Mouse (Mus musculus): ENCODE results near the gene Tnfrsf13c.

Gene Tnfrsf13c

DNA sequence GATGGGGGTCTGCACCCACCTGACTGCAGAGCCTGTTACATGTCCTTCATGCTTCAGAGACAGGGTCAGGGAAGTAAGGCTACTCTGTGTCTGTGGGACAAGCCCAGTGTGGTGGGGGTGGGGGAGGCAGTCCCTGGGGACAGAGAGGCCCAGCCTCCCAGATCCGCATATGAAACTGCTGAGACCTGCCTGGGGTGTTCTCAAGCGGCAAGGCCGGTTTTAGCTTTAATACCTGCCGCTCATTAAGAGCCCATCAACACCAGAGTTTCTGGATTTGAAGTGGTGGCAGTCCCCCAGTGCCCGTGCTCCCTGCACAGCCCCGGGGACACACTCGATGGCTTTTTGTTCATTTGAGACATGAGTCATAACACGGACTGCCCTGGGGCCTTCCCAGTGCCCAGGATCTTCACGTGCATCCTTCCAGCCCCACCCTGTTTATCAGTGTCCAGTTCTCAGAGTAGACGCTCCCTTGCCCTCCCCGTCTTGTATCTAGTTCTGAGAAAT, 5.4 kb upstream of the Tnfrsf13c start:
- DNase-seq (ENCODE audit: low spot score): no peak

DNA sequence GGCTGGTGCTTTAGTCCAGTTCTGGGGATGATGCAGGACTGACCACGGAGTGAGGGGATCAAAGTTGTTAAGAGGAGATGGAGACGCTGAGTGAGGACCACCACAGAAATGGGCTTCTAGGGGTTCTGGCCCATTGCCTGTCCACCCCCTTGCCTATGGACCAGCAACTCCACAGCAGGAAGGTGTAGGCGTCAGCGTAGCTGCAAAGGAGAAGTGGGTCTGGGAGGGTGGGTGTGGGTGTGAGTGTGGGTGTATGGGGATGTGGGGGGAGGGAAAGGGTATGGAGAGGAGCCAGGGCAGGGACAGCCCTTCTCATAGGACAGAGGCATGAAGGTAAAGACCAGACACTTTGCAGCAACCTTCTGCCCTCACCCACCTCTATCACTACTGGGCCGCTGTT, 1.6 kb upstream of the Tnfrsf13c start:
- DNase-seq (ENCODE audit: low spot score): no peak

DNA sequence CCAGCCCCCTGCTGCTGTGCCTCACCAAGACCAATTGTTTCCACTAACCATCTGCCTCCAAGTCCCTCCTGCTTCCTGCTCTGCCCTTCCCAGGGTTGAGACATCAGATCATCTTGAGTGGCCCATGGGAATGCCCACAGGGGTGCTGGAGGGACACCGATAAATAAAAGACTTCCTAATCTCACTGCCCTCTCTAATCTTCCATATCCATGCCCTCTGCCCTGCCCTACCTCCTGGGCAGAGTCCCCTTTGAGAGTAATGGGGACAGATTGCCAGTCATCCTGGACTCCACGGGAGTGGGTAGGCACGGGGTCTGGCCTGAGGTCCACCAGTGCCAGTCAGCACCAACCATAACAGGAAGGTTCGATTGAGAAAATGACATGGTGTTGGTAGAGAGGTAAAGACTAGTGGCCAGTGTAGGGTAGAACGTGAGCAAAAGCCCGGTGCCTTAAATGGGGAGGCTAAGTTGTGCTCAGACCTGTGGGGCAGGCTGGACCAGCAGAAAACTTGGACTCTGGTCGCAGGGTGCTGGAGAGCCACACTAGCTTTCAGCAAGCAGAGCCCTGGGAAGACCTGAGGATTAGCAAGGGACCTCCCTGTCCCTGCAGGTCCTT, 540 bp upstream of the Tnfrsf13c start:
- no peak for DNase-seq (ENCODE audit: low spot score)

DNA sequence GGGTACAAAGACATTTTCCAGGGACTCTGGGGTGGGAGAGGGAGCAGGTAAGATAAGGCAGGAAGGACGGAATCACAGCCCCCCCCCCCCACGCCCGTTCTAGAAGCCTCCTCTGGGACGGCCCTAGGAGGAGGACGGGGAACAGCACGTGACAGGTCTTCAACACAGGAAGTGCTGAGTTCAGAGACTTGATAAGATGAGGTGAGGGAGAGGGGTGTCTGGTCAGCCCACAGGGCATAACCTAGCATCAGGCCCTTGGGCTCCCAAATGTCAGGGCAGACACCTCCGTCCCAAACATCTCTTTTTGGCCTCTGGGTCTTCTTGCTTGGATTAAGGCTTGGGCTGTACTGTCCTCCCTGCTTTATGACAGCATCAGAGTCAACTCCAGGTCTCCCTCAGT, 918 bp downstream of the Tnfrsf13c start:
- DNase-seq (ENCODE audit: low spot score): no peak

DNA sequence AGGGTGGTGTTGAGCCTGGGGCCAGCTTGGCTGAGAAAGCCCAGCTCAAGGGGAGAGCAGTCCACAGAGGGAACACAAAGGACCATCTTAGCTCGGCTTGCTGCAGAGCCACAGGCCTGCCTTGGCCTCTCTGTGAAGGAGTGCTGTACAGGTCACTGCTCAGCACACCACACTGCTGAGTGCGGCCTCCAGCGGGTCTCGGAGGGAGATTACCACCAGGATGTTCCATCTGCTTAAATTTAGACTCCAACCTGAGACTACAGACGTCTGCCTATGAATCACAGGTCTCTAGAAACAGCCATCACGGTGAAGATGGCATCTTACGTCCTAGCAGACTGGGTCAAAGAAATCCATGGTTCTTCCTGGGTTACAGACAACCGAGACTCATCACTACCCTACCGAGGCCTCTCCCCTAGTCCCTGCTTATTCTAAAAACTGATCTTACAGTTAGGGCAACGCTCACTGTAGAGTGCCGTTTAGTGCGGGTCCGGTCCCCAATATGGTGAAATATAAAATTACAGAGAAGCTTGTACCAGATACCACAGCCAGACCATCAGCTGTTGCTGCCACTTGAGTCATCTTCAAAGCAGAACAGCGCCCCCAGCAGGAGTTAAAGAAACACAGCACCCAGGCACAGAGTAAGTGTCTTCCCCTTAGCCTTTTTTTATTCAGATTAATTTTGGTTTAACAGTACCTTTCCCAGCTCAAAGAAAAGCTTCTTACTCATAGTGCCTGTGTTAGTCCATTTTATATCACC, 2.9 kb downstream of the Tnfrsf13c start:
- no peak for DNase-seq (ENCODE audit: low spot score)

DNA sequence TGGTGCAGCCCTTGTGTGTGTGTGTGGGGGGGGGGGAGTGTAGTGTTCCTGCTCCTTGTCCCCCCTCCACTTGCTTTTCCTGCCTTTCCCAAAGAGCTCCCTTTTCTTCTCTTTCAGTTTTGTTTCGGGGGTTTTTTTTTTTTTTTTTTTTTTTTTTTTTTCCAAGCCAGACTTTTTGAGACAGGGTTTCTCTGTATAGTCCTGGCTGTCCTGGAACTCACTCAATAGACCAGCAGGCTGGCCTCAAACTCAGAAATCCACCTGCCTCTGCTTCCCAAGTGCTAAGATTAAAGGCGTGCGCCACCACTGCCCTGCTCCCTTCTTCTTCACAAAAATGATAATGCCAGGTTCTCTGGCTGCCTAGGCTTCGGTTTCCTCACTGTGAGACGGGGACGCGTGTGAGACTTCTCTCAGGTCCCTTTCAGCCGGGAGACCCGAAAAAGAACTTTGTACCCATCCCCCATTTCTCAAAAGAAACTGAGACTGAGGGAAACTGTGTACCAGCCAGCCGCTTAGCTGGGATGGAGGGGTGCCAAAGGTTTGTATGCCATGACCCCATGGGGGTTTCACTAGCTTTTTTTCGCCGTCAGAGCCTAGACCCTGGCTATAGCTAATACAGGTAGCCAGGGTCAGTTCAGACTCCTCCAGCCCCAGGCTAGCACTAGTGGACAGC, 4.0 kb downstream of the Tnfrsf13c start:
- no peak for DNase-seq (ENCODE audit: low spot score)

DNA sequence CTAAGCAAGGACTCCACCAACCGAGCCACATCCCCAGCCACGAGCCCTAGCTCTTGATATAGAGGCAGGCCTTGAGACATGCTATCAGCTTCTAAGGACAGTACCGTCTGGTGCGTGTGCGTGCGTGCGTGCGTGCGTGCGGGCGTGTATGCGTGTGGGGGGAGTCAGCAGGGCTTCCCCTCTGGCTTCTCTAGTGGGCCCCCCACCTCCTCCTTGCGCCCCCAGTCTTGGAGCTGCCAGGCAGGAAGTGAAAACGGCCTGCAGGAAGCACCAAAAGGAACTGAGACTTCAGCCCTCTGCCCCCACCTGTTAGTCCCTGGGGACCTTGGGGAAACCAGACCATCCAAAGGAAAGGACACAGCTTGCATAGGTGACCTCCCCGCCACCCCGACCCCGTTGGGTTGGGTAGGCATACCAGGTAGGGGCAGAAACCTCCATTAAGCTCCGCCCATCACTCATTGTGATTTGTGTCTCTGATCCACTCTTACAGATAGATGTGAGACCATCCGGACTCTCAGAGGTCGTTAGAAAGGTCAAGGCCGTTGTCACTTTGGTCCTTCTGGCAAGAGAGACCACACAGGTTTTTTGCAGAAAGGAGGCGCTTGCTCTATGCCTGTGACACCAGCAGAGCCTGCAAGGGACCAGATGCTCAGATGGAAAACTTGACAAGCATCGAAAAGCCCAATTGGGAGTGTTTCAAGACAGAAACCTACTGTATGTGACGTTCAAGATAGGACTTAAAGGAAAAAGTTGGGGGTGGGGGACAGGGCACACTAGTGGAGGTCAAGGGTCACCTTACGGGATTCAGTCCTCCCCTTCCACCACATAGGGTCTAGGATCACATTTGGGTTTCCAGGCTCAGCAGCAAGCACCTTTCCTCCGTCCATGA, 5.1 kb downstream of the Tnfrsf13c start:
- DNase-seq (ENCODE audit: low spot score): no peak

DNA sequence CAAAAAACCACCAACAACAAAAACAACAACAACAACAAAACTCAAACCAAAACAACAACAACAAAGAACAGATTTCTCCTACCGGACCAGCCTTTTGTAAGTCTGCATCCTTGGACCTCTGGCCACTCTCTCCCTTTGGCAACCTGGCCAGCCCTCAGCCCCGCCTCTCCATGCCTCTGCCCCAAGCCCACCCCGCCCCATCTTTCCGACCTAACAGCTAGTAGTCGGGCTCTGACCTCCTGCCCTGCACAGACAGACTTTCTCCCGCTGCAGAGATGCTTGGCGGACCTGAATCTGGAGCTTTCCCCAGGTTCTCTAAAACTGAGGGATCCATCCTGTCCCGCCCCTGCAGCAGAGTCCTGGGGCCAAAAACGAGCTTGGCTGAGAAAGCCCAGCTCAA, 6.2 kb downstream of the Tnfrsf13c start:
- no peak for DNase-seq (ENCODE audit: low spot score)

DNA sequence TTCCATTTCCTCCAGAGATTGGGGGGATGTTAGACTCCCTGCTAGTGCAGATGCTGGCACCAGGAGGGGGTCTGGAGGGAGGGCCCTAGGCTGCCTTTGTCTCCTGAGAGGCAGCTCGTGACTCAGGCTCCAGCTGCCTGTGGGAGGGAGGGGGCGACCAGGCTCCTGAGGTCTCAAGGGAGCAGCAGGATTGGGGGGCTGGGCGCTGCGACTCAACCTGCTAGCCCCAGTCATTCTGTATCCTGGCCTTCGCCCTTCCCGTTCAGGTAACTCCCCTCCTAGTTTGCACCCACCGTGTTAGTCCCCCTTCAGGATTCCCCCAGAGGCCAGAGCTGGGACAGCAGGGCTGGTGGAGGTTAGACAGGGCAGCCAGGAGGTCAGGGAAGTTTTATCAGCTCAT, 7.1 kb downstream of the Tnfrsf13c start:
- DNase-seq (ENCODE audit: low spot score): no peak

DNA sequence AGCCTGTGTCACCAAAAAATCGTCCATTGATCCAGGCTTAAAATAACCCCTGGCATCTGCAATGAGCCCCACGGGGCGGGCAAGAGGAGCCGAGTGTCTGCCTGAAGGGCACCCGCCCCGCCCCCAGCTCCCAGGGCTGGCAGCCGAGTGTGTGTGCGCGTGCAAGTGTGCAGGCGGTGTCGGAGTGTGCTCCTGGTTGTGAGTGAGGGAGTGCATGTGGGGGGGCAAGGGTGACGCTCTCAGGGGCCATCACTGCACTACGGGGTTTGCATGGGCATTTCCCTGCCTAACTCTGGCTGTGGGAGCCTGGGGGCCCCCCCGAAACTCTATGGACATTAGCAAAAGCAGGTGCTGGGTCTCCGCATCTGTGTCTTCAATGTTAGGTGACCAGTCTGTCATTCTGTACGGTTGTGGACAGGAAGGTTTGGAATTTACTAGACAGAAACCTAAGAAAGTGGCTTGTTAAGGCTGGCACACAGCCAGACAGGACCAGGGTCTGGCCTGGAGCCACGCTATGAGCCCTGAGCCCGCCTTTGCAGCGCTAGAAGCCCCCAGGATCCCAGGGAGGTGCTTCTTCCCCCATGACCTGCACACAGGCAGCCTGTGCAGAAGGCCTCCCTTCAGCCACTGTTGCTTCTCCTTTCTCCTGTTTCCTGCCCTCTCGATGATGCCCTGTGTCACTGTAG, 7.9 kb downstream of the Tnfrsf13c start:
- DNase-seq (ENCODE audit: low spot score): no peak

DNA sequence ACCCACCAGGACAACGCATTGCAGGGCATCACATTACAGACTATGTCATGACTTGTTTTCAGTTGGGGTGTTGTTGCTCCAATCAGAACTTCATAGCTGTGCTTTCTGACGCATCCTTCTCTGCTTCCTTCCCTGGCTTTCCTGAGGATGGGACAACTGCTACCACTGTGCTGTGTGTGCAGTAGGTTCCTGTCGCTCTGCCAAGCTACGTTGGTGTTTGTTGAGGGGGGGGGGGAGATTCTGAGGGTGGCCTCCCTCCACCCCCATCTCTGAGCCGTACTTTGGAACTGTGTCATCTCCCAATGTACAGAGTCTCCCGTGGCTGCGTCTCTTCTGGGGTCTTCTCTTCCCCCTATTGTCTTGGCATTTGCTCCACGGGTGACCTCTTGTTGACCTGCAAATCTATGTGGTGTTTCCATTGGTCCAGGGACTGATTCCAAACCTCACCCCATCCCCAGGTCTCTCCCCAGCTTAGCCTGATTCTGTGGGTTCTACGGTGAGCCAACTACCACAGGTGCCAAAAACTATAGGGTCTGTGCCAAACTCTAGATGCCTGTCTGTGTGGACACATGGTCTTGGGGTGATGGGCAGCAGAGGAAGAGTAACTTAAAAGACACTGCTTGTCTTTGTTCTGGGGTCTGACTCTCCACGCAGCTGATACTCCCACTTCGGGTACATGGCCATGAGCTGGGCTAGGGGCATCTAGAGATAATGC, 8.7 kb downstream of the Tnfrsf13c start:
- DNase-seq (ENCODE audit: low spot score): no peak

DNA sequence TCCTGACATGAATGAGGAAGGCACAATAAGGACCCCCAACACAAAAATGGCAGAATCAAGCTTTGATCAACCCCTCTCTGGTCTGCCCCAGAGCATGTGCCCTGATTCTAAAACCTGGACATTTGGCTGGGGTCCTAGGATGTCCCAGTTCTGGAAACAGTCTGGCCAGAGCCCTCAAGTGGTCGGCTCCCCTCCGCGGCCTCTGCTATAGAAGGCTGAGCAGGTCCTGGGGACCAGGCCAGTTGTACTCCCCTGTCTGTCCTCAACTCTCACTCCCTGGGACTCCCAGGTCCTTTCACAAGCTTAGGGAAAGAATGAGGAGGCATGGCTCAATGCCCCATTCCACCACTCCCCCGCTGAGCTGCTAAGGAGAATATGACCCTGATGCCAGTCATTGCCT, 10.9 kb downstream of the Tnfrsf13c start:
- no peak for DNase-seq (ENCODE audit: low spot score)

DNA sequence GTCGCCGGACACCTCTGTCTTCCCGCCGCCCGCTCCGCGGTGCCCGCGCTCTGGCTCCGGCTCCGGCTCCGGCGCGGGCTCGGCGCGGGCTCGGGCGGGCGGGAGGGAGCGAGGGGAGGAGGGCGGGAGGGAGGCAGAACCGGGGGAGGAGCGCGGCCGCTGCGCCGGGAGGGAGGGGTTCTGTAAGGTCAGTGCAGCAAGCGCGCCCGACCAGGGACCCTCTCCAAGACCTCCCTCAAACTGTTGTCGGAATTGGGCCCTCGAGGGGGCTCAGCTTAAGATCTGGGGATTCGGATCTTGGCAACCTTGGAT, 11.5 kb downstream of the Tnfrsf13c start, which contains the start of gene Shisa8:
TSS of gene Shisa8 (minus strand) at position 64 of the 312 bp plus-strand sequence.
- no peak for DNase-seq (ENCODE audit: low spot score)

DNA sequence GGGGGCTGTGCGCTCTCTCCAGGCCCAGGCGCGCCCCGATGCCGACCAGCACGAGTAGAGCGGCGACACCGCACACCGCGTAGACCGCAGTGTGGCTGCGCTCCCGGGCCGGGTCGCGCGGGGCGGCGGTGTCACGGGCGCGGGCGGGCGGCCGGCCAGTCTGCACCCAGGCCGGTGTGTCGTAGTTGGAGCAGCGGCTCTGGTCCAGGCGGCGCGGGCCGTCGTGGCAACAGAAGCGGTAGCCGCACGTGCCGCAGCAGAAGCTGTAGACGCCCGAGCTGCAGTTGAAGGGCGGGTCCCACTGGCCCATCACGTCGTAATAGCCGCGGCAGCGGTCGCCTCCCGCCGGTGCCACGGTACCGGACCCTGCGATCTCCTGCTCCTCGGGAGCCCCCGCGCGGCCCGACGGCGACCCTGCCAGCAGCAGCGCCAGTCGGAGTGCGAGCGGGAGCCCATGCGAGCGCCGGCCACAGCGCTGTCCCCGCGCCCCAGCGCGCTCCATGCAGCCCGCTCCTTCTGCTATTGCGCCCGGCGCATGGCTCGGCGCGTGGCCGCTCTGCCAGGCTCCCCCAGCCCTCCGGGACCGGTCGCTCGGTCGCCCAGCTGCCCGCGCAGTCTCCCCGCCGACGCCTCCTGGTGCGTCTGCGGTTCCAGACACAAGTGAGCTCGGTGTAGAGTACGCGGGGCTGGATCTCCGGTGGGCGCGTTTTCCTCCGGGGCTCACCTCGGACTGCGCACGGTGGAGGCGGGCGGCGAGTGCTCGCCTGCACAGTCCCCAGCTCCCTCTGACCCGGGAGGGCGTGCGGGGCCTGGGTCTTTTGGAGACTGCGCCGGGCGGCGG, 12.0 kb downstream of the Tnfrsf13c start:
- no peak for DNase-seq (ENCODE audit: low spot score)

DNA sequence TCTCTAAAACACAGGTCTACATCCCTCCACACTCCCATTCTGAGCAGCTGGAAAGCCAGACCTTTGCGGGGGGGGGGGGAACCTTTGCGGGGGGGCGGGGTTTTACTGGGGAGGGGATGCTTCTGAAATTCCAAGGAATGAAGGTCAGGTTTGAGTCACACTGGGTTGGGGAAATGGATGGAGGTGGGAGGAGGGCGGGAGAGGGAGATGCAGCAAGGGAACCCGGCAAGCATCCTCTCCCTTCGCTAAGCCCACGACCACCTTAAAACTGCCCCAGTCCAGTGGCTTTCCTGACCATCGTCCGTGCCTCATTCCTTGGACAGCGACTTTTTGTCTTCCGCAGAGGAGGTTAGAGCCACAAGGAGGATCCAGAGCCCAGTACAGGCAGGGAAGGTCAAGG, 12.9 kb downstream of the Tnfrsf13c start:
- DNase-seq (ENCODE audit: low spot score): no peak

DNA sequence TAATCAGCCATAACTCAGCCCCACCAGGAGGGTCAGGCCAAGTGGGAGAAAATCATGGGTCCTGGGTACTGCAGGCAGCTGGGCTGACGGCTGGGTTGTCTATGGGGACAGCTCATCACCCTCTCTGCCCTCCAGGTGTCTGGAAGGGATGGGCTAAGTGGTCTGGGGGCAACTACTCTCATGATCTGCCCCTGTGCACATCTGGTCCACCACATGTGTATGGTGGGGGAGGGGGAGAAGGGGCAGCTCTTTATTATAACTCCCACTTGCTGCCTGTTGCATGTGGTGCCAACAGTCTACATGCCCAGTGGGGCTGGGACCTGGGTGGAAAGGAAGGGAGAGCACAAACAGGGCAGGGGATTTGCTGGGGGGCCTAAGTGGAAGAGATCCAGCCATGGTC, 13.4 kb downstream of the Tnfrsf13c start:
- no peak for DNase-seq (ENCODE audit: low spot score)

DNA sequence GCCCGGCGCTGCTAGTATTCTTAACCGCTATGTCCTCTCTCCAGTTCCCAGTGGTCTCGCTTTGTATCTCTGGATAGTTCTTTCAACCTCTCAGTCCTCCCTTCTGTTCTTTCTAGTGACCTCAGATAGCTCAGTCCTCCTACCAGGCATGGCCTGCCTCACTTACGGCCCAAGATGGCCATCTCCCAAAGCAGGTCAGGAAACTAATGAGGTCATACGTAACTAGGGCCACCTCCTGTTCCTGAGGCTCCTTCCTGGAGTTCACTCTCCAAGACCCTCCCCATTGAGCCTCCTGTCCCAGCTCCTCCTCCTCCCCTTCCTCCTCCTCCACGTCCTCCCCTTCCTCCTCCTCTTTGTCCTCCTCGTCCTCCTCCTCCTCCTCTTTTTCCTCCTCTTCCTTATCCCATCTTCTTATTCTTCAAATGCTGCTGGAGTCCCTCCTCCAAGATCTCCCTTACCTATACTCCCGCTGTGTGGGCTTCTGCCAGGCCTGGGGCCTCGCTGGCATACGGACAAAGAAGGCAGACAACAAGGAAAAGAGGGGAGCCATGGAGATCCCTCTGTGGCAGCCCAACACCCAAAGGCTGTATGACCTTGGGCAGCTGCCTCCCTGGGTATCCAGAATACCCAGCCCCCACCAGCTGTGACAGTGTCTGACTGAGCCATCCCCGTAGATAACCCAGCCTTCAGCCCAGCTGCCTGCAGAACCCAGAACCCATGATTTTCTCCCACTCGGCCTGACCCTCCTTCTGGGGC, 14.7 kb downstream of the Tnfrsf13c start:
- DNase-seq (ENCODE audit: low spot score): no peak

DNA sequence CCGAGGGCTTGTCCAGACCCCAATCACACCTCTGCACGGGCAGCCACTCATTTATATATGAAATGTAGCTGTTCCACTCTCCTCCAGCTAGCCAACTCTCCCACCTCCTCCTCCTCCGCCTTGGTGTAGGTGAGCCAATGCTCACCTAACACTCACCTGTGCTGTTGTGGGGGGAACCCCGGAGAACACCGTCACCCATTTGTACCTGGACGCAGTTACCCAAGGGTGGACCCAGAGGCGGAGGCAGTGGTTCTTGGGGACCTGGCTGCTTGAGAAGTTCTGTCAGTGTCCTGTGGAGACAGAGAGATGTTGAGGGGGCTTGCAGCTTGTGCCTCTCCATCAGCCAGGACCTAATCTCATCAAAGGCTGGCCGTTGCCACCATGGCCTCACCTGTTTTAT, 15.9 kb downstream of the Tnfrsf13c start:
- DNase-seq (ENCODE audit: low spot score): no peak

DNA sequence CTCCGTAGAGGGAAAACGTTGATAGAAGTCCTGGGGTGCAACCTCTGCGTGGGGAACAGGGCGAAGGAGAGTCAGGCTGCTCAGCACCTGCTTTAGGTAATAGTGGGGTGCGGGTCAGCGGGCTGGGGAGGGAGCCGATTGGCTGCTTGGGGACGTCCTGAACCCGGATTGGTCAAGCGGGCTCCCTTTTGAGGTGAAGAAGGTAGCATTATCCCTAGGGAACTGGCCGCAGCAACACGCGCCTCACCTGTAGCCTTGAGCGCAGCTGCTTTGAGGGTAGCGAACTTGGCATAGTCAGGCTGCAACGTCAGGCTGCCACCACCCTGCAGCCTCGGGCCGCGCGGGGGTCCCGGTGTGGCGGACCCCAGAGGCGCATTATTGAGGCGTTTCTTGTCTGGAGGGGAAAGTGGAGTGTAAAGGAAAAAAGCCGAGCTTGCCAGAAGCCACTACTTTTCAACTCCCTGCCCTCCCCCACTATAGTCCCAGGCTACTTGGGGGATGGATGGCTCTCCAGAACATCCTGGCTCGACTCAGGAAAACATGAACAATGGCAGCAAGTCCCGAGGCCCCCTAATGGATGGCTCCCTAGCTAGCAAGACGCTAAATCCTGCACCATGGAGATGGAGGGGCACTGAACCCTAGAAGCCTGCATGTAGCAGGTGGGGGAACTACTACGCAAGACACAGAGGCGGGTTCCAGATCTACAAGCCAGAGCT, 16.5 kb downstream of the Tnfrsf13c start:
- no peak for DNase-seq (ENCODE audit: low spot score)
